Mouse (Mus musculus) adrenal gland, postnatal 25 days (tissue): Measurements from ENCODE around the gene Kcnb1. TPM values are rescaled to one million over a fixed set of nuclear protein-coding genes. Genes with fewer than 3 reads are reported as not detected.

Experiments
- DNase-seq: peaks from one replicate; pipeline ENCODE4 v3.0.0; 2021; ENCODE audit warnings: mixed read lengths
- total RNA-seq: library from RNA; stranded (reverse); gene quantifications from 2 replicates; pipeline ENCODE4 v1.2.3, GENCODE M21; 2021

The Kcnb1 gene
- total RNA-seq, 1 experiment from 2014 or later = 14.5 TPM

GRCm38 (mm10) chr2:167059960-167060359, 130.0 kb downstream of the Kcnb1 start:
- no peak for DNase-seq

DNA sequence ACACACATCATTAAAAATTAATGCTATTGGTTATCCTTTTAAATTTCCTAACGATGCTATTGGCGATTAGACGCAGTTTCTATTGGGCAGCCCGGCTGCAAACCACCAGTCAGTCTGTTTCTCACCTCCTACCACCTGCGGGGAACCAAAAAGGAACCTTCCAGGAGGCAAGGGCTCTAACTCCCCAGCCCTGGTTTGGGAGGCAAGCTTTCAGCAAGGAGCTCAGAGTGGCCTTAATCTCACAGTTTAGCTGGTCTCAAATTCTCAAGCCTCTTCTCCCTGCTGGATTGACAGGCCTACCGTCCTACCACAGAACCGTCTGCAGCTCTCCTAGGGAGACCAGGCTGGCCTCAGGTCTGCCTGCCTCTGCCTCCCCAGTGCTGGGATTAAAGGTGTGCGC, 130.4 kb downstream of the Kcnb1 start:
- DNase-seq = no peak

GRCm38 (mm10) chr2:167058814-167059387, 131.1 kb downstream of the Kcnb1 start:
- DNase-seq = no peak

- DNase-seq = no peak
These were observed 131.8 kb downstream of the Kcnb1 start for GRCm38 (mm10) chr2:167058201-167058600.

DNA sequence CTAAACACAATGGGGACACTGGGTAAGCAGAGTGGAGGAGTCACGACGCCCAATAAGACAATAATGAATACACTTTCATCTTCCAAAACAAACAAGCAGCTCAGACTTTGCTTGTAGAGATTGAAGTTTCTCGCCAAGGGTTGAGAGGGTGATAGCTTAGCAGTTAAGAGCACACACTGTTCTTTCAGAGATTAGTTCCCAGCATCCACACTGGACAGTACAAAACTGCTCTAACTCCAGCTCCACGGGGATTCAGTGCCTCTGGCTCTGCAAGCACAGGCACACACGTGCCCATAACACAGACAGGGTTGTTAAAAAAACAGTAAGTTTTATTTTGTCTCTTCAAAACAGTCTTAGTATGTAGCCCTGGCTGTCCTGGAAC, 133.0 kb downstream of the Kcnb1 start:
- DNase-seq = no peak

DNA sequence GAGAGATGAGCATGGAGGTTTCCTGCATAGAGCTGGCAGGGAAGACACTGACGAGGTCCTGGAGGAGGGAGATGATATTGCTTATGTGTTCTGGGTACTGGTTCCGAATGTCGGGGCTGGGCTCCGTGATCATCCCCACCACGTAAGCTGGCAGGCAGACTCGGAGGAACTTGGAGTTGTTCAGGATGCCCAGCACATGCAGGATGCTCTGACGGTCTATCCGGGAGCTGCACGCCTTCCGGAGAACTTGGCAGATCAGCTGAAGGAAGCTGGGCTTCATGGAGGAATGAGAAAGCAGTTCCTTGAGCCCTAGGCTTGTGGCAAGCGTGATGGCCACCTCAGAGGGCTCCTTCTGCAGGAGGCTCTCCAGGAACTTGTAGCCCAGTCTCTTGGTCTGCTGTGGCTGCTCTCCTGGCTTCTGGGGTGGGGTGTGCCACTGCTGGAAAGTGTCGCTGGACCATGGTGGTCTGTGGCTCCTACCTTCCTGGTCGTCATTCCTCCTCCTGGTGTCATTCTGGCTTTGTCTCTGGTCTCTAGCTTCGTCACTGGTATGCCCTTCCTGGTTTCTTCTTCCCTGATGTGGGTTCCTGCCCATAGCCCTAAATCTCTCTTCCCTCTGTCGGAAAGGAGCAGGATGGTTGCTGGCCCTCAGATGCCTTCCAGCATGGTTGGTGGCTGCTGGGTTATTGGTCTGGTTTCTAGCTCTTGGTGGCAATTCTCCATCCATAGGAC, 133.6 kb downstream of the Kcnb1 start:
- no peak for DNase-seq

DNA sequence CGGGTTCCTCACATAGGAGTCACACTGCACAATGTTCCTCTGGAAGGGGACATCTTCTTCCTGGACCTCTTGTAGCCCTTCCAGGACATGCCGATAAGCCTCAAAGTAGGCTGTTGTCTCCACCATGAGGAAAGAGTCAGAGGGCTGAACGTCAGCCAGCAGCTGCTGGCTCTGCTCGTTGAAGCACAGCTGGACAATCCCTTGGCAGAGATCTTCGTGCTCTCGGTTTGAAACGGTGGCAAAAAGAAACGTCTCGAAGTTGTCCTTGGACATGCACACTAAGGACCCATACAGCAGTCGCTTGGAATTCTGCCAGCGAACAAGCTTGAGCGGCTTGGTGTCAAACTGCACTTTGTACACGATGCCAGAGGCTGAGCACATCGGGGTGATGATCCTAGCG, 134.6 kb downstream of the Kcnb1 start:
- DNase-seq = no peak

GRCm38 (mm10) chr2:167053127-167053844, 136.7 kb downstream of the Kcnb1 start:
- DNase-seq = no peak

DNA sequence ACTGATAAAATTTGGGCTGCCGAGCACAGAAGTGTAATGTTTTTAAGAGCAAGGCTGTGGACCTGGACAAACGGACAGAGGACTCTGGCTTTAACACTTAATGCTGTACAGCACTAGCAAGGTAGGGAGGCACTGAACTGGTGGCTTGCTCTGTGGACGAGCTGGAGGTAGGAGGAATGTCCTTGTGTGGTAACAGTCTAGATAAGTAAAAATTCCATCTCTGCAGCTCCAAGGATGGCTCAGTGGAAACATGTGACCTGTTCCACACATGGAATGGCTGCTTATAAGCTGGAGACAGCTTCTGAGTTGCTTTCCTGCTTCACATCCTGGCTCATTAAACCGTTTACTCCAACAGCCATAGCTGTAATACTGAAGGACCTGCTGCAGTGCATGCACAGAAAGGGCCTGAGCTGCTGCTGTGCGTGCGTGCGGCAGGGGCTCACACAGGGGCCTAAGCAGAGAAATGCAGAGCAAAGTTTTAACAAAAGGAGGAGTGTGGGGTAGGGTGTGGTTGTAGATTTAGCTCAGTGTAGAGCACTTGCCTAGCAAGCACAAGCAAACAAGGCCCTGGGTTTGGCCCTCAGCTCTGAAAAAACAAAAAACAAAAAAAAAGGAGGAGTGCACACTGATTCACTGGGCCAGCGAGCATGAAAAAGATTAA, 141.1 kb downstream of the Kcnb1 start:
- DNase-seq = no peak

- DNase-seq = no peak
These were observed 141.7 kb downstream of the Kcnb1 start for GRCm38 (mm10) chr2:167048223-167048622.

Other genes starting within 250 kb of the Kcnb1 start
- 88.6 and 93.2 TPM in 2 replicates for gene Stau1, start 193.9 kb downstream of the Kcnb1 start, total RNA-seq
- gene Ddx27, start 175.0 kb downstream of the Kcnb1 start, total RNA-seq = 33.6 and 35.8 TPM in 2 replicates
- gene Znfx1, start 127.1 kb downstream of the Kcnb1 start, total RNA-seq = 49.2 and 51.7 TPM in 2 replicates
- 17.7 and 24.9 TPM in 2 replicates for gene Ptgis, start 50.4 kb upstream of the Kcnb1 start, total RNA-seq
- gene B4galt5, start 159.0 kb upstream of the Kcnb1 start, total RNA-seq = 72.9 and 78.8 TPM in 2 replicates
- gene Slc9a8, start 231.6 kb upstream of the Kcnb1 start, total RNA-seq = 42.1 and 51.9 TPM in 2 replicates